Mouse (Mus musculus) C2C12 (cell line): ENCODE data around the gene Car2.

Experiments
- CEBPB ChIP-seq: IDR thresholded peaks from one replicate; pipeline ENCODE4 v1.6.1; 2011; ENCODE audit warnings: low read depth, mild to moderate bottlenecking, control low read depth, moderate library complexity
- CTCF ChIP-seq: IDR thresholded peaks from one replicate; pipeline ENCODE4 v1.5.1; 2011; ENCODE audit not compliant: control insufficient read depth, insufficient read depth, insufficient read length
- MAX ChIP-seq: IDR thresholded peaks from one replicate; pipeline ENCODE4 v1.6.1; 2011; ENCODE audit warnings: mild to moderate bottlenecking, control low read depth
- MYOD1 ChIP-seq: IDR thresholded peaks from one replicate; pipeline ENCODE4 v1.6.1; 2011; ENCODE audit warnings: low read depth; ENCODE audit not compliant: control insufficient read depth, insufficient read length
- MYOG ChIP-seq: IDR thresholded peaks from one replicate; pipeline ENCODE4 v1.6.1; 2011; ENCODE audit not compliant: control insufficient read depth, insufficient read length; ENCODE audit errors: extremely low read depth
- USF1 ChIP-seq: IDR thresholded peaks from one replicate; pipeline ENCODE4 v1.6.1; 2011; ENCODE audit warnings: low read depth, mild to moderate bottlenecking, control low read depth, moderate library complexity

DNA sequence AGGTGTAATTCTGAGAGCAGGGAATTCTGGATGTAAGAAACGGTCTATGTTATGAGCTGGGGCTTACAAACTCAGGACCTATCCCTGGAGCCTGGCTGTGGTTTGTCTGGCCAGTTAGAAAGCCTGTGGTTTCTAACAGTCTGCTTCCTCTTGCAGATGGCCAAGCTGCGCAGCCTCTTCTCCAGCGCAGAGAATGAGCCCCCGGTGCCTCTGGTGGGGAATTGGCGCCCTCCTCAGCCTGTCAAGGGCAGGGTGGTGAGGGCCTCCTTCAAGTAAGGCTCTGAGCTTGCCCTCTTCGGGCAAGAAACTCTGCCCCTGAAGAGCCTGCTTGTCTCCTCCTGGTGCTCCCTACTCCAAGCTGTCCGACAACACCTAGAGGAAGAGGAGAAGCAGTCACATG lies 14.7 kb upstream of the Car2 start:
- peak; percentile 46 for TF ChIP-seq CTCF
- TF ChIP-seq USF1: no peak
- no peak for TF ChIP-seq MYOG
- TF ChIP-seq CEBPB: no peak
- no peak for TF ChIP-seq MYOD1
- TF ChIP-seq MAX: no peak
